Mouse (Mus musculus): ENCODE measurements around the gene Gm45233. TPM values are rescaled to one million over a fixed set of nuclear protein-coding genes. Genes with fewer than 3 reads are reported as not detected.
A peak's percentile ranks its signal among the peaks of the same experiment; 100 is the strongest.

Gene Gm45233
- polyA plus RNA-seq, 1 experiment from 2014 or later, result 0.39 TPM

- H3K4me1 ChIP-seq (replicated peaks), result peaks cover 40% of the 10 kb centered on the region
- WGBS, result 34% methylated on average over 8 of the region's 8 CpGs
- H3K4me2 ChIP-seq, result no peak overlapping the region
- H3K4me3 ChIP-seq, result no peak overlapping the region
- peak overlapping the region; percentile 2; the same call in 1 of the 2 replicates for H3K27ac ChIP-seq
- H3K36me3 ChIP-seq, result peaks cover 16% of the 10 kb centered on the region
- no peaks in the 10 kb centered on the region for H3K9me3 ChIP-seq
- H3K27me3 ChIP-seq, result peaks cover 25% of the 10 kb centered on the region
- 0 out of 2 replicates have a peak overlapping the region, but pooled peaks have one; percentile 15 for H3K9ac ChIP-seq
- peak; percentile 74 for ATAC-seq (ENCODE audit: low FRiP score)
Observed at GRCm38 (mm10) chr7:43482090-43482716, 38.3 kb downstream of the Gm45233 start.

GRCm38 (mm10) chr7:43483236-43483635 is 39.3 kb downstream of the Gm45233 start:
- Histone ChIP-seq H3K9me3 (no peaks in the 10 kb centered on the region), H3K4me1 (replicated peaks) (peaks cover 41% of the 10 kb centered on the region), H3K27me3 (peaks cover 14% of the 10 kb centered on the region), H3K36me3 (peaks cover 9% of the 10 kb centered on the region), H3K27ac (no peak overlapping the region), H3K4me2 (no peak overlapping the region), H3K4me3 (no peak overlapping the region), H3K9ac (no peak overlapping the region; the same call in 1 of the 2 replicates)
- no peak for ATAC-seq (ENCODE audit: low FRiP score)
- WGBS, result 31% methylated on average over 10 of the region's 10 CpGs

GRCm38 (mm10) chr7:43488646-43489045 is 44.7 kb downstream of the Gm45233 start:
- Histone ChIP-seq H3K9me3 (no peaks in the 10 kb centered on the region), H3K27ac (peak overlapping the region; percentile 92), H3K36me3 (no peaks in the 10 kb centered on the region), H3K9ac (peak overlapping the region; percentile 93), H3K4me3 (peak overlapping the region; percentile 73), H3K27me3 (peaks cover 5% of the 10 kb centered on the region; the same call in 1 of the 2 replicates), H3K4me1 (replicated peaks) (peaks cover 27% of the 10 kb centered on the region), H3K4me2 (peak overlapping the region; percentile 64)
- WGBS, result 53% methylated on average over 5 of the region's 5 CpGs
- no peak; the same call in 1 of the 2 replicates for ATAC-seq (ENCODE audit: low FRiP score)

- peak within 1 kb of the TSS; percentile 73 for H3K4me3 ChIP-seq
- peak; percentile 73 for ATAC-seq (ENCODE audit: low FRiP score)
Observed at GRCm38 (mm10) chr7:43489631-43490125, 45.8 kb downstream of the Gm45233 start, which contains the start of gene Iglon5. Gene Iglon5, minus strand, starts transcription at chr7:43490075.

GRCm38 (mm10) chr7:43490182-43490584 is 46.3 kb downstream of the Gm45233 start:
- peak overlapping the region; percentile 73 for H3K4me3 ChIP-seq
- H3K9me3 ChIP-seq, result no peaks in the 10 kb centered on the region
- H3K9ac ChIP-seq, result peak overlapping the region; percentile 93
- peak; percentile 86 for ATAC-seq (ENCODE audit: low FRiP score)
- WGBS, result 5% methylated on average over 2 of the region's 13 CpGs
- peaks cover 11% of the 10 kb centered on the region; the same call in 1 of the 2 replicates for H3K27me3 ChIP-seq
- H3K27ac ChIP-seq, result peak overlapping the region; percentile 92
- peak overlapping the region; percentile 64 for H3K4me2 ChIP-seq
- peaks cover 25% of the 10 kb centered on the region for H3K4me1 ChIP-seq (replicated peaks)
- H3K36me3 ChIP-seq, result no peaks in the 10 kb centered on the region

More at GRCm38 (mm10) chr7:43489631-43490125, 45.8 kb downstream of the Gm45233 start, which contains the start of gene Iglon5:
- Histone ChIP-seq H3K27me3 (peaks cover 7% of the 10 kb centered on the region; the same call in 1 of the 2 replicates), H3K27ac (peak within 1 kb of the TSS; percentile 92), H3K9me3 (no peaks in the 10 kb centered on the region), H3K9ac (peak within 1 kb of the TSS; percentile 93), H3K36me3 (no peaks in the 10 kb centered on the region), H3K4me1 (replicated peaks) (peaks cover 25% of the 10 kb centered on the region), H3K4me2 (peak within 1 kb of the TSS; percentile 64)
- WGBS, result 2% methylated on average over 14 of the region's 41 CpGs

GRCm38 (mm10) chr7:43490861-43491260 is 46.9 kb downstream of the Gm45233 start:
- peaks cover 25% of the 10 kb centered on the region for H3K4me1 ChIP-seq (replicated peaks)
- H3K27ac ChIP-seq, result peak overlapping the region; percentile 92
- peak overlapping the region; percentile 93; the same call in 1 of the 2 replicates for H3K9ac ChIP-seq
- ATAC-seq (ENCODE audit: low FRiP score), result peak; percentile 18
- no peaks in the 10 kb centered on the region for H3K9me3 ChIP-seq
- H3K4me3 ChIP-seq, result peak overlapping the region; percentile 73
- H3K4me2 ChIP-seq, result peak overlapping the region; percentile 64
- no peaks in the 10 kb centered on the region for H3K36me3 ChIP-seq
- peaks cover 11% of the 10 kb centered on the region; the same call in 1 of the 2 replicates for H3K27me3 ChIP-seq
- WGBS, result 63% methylated on average over 9 of the region's 9 CpGs

GRCm38 (mm10) chr7:43495343-43496021 is 51.6 kb downstream of the Gm45233 start:
- H3K36me3 ChIP-seq, result no peaks in the 10 kb centered on the region
- 13% methylated on average over 21 of the region's 21 CpGs for WGBS
- no peak overlapping the region for H3K4me3 ChIP-seq
- peak; percentile 65 for ATAC-seq (ENCODE audit: low FRiP score)
- H3K9me3 ChIP-seq, result 0 out of 2 replicates have a peak, but pooled peaks cover 4% of the 10 kb centered on the region
- H3K4me2 ChIP-seq, result no peak overlapping the region
- peaks cover 5% of the 10 kb centered on the region for H3K4me1 ChIP-seq (replicated peaks)
- H3K9ac ChIP-seq, result no peak overlapping the region
- H3K27ac ChIP-seq, result no peak overlapping the region
- peaks cover 11% of the 10 kb centered on the region; the same call in 1 of the 2 replicates for H3K27me3 ChIP-seq

GRCm38 (mm10) chr7:43511707-43512478 is 68.0 kb downstream of the Gm45233 start:
- Histone ChIP-seq H3K27me3 (no peaks in the 10 kb centered on the region), H3K36me3 (no peaks in the 10 kb centered on the region), H3K9me3 (no peaks in the 10 kb centered on the region), H3K4me3 (no peak overlapping the region), H3K4me2 (no peak overlapping the region), H3K9ac (no peak overlapping the region), H3K27ac (no peak overlapping the region), H3K4me1 (replicated peaks) (no peaks in the 10 kb centered on the region)
- 71% methylated on average over 4 of the region's 4 CpGs for WGBS
- no peak for ATAC-seq (ENCODE audit: low FRiP score)

- H3K4me2 ChIP-seq, result no peak overlapping the region
- H3K27ac ChIP-seq, result no peak overlapping the region
- WGBS, result 90% methylated on average over 4 of the region's 4 CpGs
- ATAC-seq (ENCODE audit: low FRiP score), result no peak
- no peaks in the 10 kb centered on the region for H3K36me3 ChIP-seq
- no peak overlapping the region for H3K4me3 ChIP-seq
- no peaks in the 10 kb centered on the region for H3K9me3 ChIP-seq
- H3K9ac ChIP-seq, result no peak overlapping the region
- no peaks in the 10 kb centered on the region for H3K27me3 ChIP-seq
- no peaks in the 10 kb centered on the region for H3K4me1 ChIP-seq (replicated peaks)
Observed at GRCm38 (mm10) chr7:43512519-43512918, 68.6 kb downstream of the Gm45233 start.
